Mouse (Mus musculus) olfactory bulb, adult 2 months (tissue): ENCODE results near the gene Gm4881. TPM values are rescaled to one million over a fixed set of nuclear protein-coding genes. Genes with fewer than 3 reads are reported as not detected.

Experiments used
- H3K27ac ChIP-seq: fragments of 200-500 bp; 2 replicates; pipeline ENCODE4 v1.5.1; 2012; ENCODE audit warnings: low read depth, low read length; ENCODE audit not compliant: insufficient read depth
- H3K4me1 ChIP-seq: fragments of 200-500 bp; 2 replicates; pipeline ENCODE4 v1.6.1; 2012; ENCODE audit warnings: low read length; ENCODE audit not compliant: control insufficient read depth, insufficient read depth
- H3K4me3 ChIP-seq: fragments of 200-500 bp; 2 replicates; pipeline ENCODE4 v1.5.1; 2012; ENCODE audit warnings: mild to moderate bottlenecking, low read depth, low read length, moderate library complexity; ENCODE audit not compliant: insufficient read depth
- CTCF ChIP-seq: fragments of 200-500 bp; IDR thresholded peaks from 2 replicates; pipeline ENCODE4 v1.5.1; 2012; ENCODE audit warnings: low read depth, mild to moderate bottlenecking, low read length, moderate library complexity; ENCODE audit not compliant: insufficient read depth
- POLR2A ChIP-seq: fragments of 200-500 bp; IDR thresholded peaks from 2 replicates; pipeline ENCODE4 v1.6.1; 2012; ENCODE audit warnings: mild to moderate bottlenecking, low read depth, low read length, moderate library complexity; ENCODE audit not compliant: insufficient read depth
- WGBS: fragments of 180-500 bp; shearing (Covaris S2); methylation state at CpG from one replicate; pipeline ENCODE4 v1.1.7; 2018; 5-methylcytosine and 5-hydroxymethylcytosine counted together
- polyA plus RNA-seq: library from polyadenylated mRNA; stranded (reverse); fragments of >200 nt; gene quantifications from 2 replicates; pipeline ENCODE4 v1.2.4, GENCODE M21; 2012; ENCODE audit warnings: low replicate concordance; ENCODE audit not compliant: missing spikeins, insufficient read depth, insufficient read length

Gm4881 gene
- polyA plus RNA-seq, 1 experiment = not detected

DNA sequence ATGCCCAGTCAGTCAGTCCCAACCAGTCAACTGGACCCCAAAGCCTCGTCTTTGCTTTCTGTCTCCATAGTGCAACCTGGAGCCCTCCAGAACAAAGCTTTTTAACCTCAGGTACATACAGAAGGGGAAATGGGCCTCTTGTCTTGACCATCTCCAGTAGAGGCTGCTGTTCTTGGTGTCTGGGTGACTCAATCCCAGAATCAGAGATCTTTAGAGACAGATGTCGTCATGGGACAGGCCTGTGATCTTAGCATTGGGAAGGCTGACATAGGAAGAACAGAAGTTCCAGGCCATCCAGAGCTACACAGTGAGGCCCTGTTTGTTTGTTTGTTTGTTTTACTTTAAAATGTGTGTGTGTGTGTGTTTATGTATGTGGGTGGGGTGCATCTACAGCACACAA, 20.0 kb upstream of the Gm4881 start:
- no peak overlapping the region for H3K4me3 ChIP-seq
- no peak overlapping the region for H3K27ac ChIP-seq
- no peak for TF ChIP-seq CTCF
- WGBS = 85% methylated on average over 2 of the region's 2 CpGs
- peaks cover 3% of the 10 kb centered on the region; the same call in 1 of the 2 replicates for H3K4me1 ChIP-seq

DNA sequence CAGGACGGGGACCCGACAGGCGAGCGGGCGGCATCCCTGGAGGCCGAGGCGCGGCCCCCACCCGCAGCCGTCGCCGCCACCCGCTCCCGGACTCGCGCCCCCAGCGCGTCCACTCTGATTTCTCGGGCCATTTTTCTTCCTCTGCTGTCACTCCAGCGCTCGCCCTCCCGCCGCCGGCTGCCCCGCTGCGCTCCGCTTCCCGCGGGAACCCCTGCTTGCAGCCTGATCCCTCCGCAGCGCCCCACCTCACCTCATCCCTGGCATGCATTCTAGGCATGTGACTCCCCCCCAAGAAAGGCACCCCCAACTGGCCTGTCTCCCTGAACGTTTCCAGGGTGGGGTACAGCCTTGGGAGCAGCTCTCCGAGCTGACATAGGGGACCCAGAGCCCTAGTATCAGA, 10.9 kb upstream of the Gm4881 start:
- no peak overlapping the region for H3K4me3 ChIP-seq
- H3K4me1 ChIP-seq = peaks cover 14% of the 10 kb centered on the region
- no peak overlapping the region for H3K27ac ChIP-seq
- TF ChIP-seq CTCF (no peak), POLR2A (no peak)
- 15% methylated on average over 33 of the region's 33 CpGs for WGBS

DNA sequence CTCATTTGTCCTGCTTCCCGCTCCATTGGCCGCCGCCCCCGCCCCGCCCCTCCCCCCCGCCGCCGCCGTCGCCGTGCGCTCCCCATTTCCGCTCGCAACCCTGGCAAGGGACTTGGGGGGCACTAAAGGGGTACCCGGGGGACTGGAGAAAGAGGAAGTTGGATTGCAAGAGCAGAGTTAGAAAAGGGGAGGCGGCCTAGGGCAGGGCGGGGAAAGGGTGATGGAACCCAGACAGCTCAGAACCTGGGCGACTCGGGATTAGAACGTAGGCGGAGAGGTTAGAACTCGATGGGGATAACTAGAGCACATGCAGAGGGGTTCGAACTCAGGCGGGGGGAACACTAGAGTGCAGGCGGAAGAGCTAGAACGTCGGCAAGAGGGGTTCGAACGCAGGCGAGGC, 10.2 kb upstream of the Gm4881 start:
- Histone ChIP-seq H3K27ac (no peak overlapping the region), H3K4me3 (peak overlapping the region; percentile 25; the same call in 1 of the 2 replicates), H3K4me1 (peaks cover 14% of the 10 kb centered on the region)
- TF ChIP-seq POLR2A = no peak
- TF ChIP-seq CTCF = no peak
- WGBS = 3% methylated on average over 30 of the region's 30 CpGs

DNA sequence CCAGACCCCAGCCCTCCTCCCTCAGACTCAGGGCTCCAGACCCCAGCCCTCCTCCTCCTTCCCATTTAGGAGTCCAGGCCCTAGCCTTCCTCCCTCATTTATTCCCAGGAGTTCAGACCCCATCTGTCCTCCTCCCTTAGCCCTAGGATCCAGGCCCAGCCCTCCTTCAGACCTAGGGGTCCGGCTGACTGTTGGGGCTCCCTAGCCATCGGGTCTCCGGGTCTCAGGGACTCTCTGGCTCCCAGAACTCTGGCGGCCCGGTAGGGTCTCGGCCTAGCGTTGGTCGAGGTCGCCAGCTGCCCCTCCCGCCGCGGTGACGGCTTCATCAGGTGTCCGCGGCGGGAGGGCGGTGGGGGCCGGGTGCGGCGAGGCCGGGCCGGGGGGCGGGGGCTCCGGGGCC, 9.7 kb upstream of the Gm4881 start:
- TF ChIP-seq CTCF (no peak), POLR2A (no peak)
- Histone ChIP-seq H3K4me1 (peaks cover 14% of the 10 kb centered on the region), H3K27ac (no peak overlapping the region), H3K4me3 (no peak overlapping the region)
- WGBS = 10% methylated on average over 23 of the region's 24 CpGs

DNA sequence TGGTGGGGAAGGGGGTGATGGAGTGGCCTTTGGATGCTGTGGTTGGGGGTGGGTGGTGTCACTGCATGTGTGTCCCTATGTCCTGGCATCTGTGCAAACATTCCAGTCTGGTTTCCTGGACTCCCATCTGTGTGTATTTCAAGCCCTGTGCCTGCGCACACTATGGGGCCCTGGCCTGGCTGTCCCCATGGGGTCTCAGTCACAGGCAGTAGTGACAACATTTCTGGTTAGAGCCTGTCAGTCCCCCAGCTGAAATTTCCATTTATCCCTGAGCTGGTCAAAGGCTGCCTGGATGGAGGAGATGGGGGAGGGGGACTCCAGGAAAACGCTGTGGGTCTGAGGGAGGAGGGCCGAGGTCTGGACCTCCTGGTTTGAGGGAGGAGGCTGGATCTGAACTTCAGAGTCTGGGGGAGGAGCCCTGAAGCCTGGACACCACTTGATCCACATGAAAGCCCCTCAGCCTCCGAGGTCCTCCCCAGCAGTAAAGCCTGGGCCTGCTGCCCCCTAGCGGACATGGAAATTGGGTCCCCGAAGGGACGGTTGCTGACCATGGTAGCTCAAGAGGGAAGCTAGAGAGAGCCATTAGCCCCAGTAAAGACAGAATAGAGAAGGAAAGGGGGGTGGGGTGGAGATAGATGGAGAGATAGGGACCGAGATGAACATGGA, 5.8 kb upstream of the Gm4881 start:
- no peak overlapping the region for H3K27ac ChIP-seq
- no peak overlapping the region for H3K4me3 ChIP-seq
- TF ChIP-seq POLR2A (no peak), CTCF (peak; percentile 84)
- WGBS = 10% methylated on average over 8 of the region's 8 CpGs
- peaks cover 31% of the 10 kb centered on the region for H3K4me1 ChIP-seq

DNA sequence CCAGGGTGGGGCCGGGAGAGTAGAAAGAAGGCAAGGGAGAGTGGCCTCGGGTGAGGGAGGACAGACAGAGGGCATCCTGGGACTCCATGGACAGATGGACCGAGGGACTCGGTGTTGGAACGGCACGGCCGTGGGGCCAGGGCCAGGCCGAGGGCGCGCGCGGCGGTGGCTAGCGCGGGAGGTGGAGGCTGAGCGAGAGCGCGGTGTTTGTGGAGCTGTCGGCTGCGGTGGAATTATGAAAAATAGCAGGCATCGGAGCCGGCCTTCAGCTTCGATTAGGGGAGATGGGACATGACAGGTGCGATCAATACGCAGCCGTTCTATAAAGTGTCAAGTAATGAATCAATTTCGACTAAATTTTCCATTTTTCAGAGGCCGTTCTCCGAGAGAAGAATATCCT, 4.5 kb upstream of the Gm4881 start:
- TF ChIP-seq CTCF (no peak), POLR2A (no peak)
- Histone ChIP-seq H3K27ac (no peak overlapping the region), H3K4me1 (peaks cover 32% of the 10 kb centered on the region), H3K4me3 (no peak overlapping the region)
- WGBS = 9% methylated on average over 29 of the region's 29 CpGs

DNA sequence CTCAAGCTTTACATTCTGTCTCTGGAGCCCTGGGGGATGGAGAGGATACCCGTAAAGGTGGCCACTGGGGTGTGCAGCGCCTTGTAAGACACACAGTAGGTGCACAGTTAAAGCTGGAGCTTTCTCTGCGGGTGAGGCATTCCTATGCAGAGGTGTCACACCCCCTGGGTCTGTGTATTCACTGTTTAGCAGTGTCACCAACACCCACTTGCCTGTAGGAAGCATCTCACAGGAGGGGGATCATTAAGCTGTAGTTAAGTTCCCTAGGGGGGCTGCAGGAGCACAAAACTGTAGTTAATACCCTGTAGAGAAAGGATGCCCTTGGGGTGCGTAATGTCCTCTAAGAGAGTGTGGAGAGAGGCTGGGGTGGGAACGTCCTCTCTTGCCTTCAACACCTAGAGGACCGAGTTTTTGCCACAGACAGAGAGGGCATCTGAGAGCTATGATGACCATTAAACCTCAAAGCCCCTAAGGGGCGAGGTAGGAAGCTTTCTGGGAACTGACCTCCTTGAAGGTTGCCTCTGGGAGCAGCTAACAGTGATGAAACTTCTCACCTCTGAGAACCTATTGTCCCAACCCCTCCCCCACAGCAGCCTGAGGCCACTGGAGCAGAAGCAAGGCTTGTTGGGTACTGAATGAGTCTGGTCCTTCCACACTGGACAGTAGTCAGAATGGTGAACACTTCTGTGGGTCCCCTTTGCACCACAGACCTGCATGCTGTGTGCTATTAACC, 3.2 kb upstream of the Gm4881 start:
- 20% methylated on average over 7 of the region's 7 CpGs for WGBS
- H3K4me1 ChIP-seq = peaks cover 32% of the 10 kb centered on the region
- no peak for TF ChIP-seq POLR2A
- no peak for TF ChIP-seq CTCF
- no peak overlapping the region for H3K27ac ChIP-seq
- no peak overlapping the region for H3K4me3 ChIP-seq

DNA sequence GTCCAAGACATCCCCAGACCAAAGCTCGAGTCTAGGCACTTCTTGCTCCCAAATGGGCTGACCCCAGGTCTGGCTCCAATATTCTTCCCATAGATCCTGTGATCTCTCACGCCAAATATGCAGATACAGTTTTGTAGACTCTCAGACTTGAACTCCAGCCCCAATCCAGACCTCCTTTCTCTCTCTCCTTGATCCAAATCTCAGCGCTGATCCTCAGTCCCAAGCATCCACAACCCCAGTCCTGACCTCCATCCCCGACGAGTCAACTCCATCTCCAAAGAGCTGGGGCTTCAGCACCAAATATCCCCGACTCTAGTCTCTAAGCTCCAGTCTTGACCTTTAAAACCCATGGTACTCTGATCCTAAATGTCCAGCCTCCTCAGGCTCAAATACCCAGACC, 653 bp downstream of the Gm4881 start:
- Histone ChIP-seq H3K4me3 (no peak overlapping the region), H3K4me1 (peaks cover 26% of the 10 kb centered on the region), H3K27ac (no peak overlapping the region)
- WGBS = 37% methylated on average over 6 of the region's 6 CpGs
- TF ChIP-seq CTCF (no peak), POLR2A (no peak)

DNA sequence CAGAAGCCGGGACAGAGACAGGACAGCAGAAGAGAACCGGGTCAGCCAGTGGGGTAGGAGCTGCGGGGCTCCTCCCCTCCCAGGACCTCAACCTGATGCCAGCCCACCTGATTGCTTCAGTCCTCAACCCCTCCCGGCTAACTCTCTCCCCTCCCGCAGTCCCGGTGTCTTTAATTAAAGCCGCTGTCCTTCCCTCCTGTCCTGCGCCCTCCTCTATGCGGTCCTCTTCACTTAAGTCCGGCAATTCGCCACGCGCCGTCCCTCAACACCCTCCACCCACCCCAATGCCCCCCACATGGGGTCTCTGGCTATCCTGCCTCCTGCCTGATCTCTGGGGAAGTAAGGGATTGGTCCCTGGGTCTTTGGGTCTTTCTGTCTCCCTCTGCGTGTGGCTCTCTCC, 12.6 kb downstream of the Gm4881 start:
- Histone ChIP-seq H3K4me1 (peaks cover 30% of the 10 kb centered on the region), H3K27ac (no peak overlapping the region), H3K4me3 (no peak overlapping the region)
- 6% methylated on average over 14 of the region's 15 CpGs for WGBS
- TF ChIP-seq CTCF = no peak
- TF ChIP-seq POLR2A = no peak
